Mouse (Mus musculus) monocyte, adult 5-6 weeks (primary cell): ENCODE measurements around the gene Kcnh7. TPM values are rescaled to one million over a fixed set of nuclear protein-coding genes. Genes with fewer than 3 reads are reported as not detected.

Experiments
- ATAC-seq: fragments of 153-309, 156-312 bp; replicated peaks from 2 replicates; pipeline ENCODE4 v1.8.0; 2017; ENCODE audit warnings: mild to moderate bottlenecking; ENCODE audit not compliant: low TSS enrichment, insufficient number of reproducible peaks, severe bottlenecking, poor library complexity, low FRiP score
- total RNA-seq: library from RNA; stranded (forward); fragments of 200-1000, 200-491, 200-594 nt; gene quantifications from 3 replicates; pipeline ENCODE4 v1.2.3, GENCODE M21; 2017

The Kcnh7 gene
- total RNA-seq = not detected in 3 replicates

GRCm38 (mm10) chr2:63183563-63184545 lies at the start of gene Kcnh7:
Gene Kcnh7, minus strand, starts transcription at chr2:63184287.
- no peak for ATAC-seq

GRCm38 (mm10) chr2:63207435-63207834 lies 23.3 kb upstream of the Kcnh7 start:
- ATAC-seq = no peak

GRCm38 (mm10) chr2:63186014-63186413 lies 1.9 kb upstream of the Kcnh7 start:
- ATAC-seq = no peak

GRCm38 (mm10) chr2:63184551-63185430 lies 704 bp upstream of the Kcnh7 start:
- ATAC-seq = no peak

GRCm38 (mm10) chr2:63153701-63154100 lies 30.4 kb downstream of the Kcnh7 start:
- ATAC-seq = no peak

GRCm38 (mm10) chr2:63127762-63128516 lies 56.1 kb downstream of the Kcnh7 start:
- ATAC-seq = no peak

- no peak for ATAC-seq
Measured at GRCm38 (mm10) chr2:63120316-63120715, 63.8 kb downstream of the Kcnh7 start.

GRCm38 (mm10) chr2:63117209-63118193 lies 66.6 kb downstream of the Kcnh7 start:
- ATAC-seq = no peak

- no peak for ATAC-seq
Measured at GRCm38 (mm10) chr2:63105971-63106370, 78.1 kb downstream of the Kcnh7 start.

GRCm38 (mm10) chr2:63099676-63100075 lies 84.4 kb downstream of the Kcnh7 start:
- no peak for ATAC-seq

- no peak for ATAC-seq
Measured at GRCm38 (mm10) chr2:63091775-63092174, 92.3 kb downstream of the Kcnh7 start.

- no peak for ATAC-seq
Measured at GRCm38 (mm10) chr2:63090447-63090846, 93.6 kb downstream of the Kcnh7 start.

- ATAC-seq = no peak
Measured at GRCm38 (mm10) chr2:63058386-63058785, 125.7 kb downstream of the Kcnh7 start.

GRCm38 (mm10) chr2:63049884-63050283 lies 134.2 kb downstream of the Kcnh7 start:
- no peak for ATAC-seq

GRCm38 (mm10) chr2:63039718-63040117 lies 144.4 kb downstream of the Kcnh7 start:
- no peak for ATAC-seq

- ATAC-seq = no peak
Measured at GRCm38 (mm10) chr2:63014909-63015308, 169.2 kb downstream of the Kcnh7 start.

GRCm38 (mm10) chr2:63009141-63009540 lies 174.9 kb downstream of the Kcnh7 start:
- ATAC-seq = no peak

GRCm38 (mm10) chr2:63002784-63003183 lies 181.3 kb downstream of the Kcnh7 start:
- no peak for ATAC-seq
